Mouse (Mus musculus): ENCODE data around the gene Fam131a.
"Not testable (repeated sequence)": the region's sequence is repeated elsewhere in the genome, so short reads cannot be mapped to it uniquely, and the experiment has no call there.

The Fam131a gene

GRCm38 (mm10) chr16:20693111-20693701 is at the start of gene Fam131a:
TSS of gene Fam131a (plus strand) at chr16:20693241.
- DNase-seq (ENCODE audit: low read depth), result peak; percentile 76

GRCm38 (mm10) chr16:20643911-20644310 is 49.1 kb upstream of the Fam131a start:
- DNase-seq (ENCODE audit: low read depth), result no peak

GRCm38 (mm10) chr16:20651076-20651946 is 41.7 kb upstream of the Fam131a start, which contains the start of gene Psmd2:
TSS of gene Psmd2 (plus strand) at chr16:20651652.
- peak; percentile 91 for DNase-seq (ENCODE audit: low read depth)

GRCm38 (mm10) chr16:20651947-20652310 is 41.1 kb upstream of the Fam131a start:
- no peak for DNase-seq (ENCODE audit: low read depth)

- DNase-seq (ENCODE audit: low read depth), result no peak
These were observed 39.7 kb upstream of the Fam131a start for GRCm38 (mm10) chr16:20653315-20653714.

GRCm38 (mm10) chr16:20657661-20658060 is 35.4 kb upstream of the Fam131a start:
- DNase-seq (ENCODE audit: low read depth), result no peak

- not testable (repeated sequence) for DNase-seq (ENCODE audit: low read depth)
These were observed 25.0 kb upstream of the Fam131a start, which contains the start of gene Eif4g1 for GRCm38 (mm10) chr16:20668013-20668412. TSS of gene Eif4g1 (plus strand) at chr16:20668313.

- DNase-seq (ENCODE audit: low read depth), result no peak
These were observed 22.8 kb upstream of the Fam131a start for GRCm38 (mm10) chr16:20670291-20670690.

DNA sequence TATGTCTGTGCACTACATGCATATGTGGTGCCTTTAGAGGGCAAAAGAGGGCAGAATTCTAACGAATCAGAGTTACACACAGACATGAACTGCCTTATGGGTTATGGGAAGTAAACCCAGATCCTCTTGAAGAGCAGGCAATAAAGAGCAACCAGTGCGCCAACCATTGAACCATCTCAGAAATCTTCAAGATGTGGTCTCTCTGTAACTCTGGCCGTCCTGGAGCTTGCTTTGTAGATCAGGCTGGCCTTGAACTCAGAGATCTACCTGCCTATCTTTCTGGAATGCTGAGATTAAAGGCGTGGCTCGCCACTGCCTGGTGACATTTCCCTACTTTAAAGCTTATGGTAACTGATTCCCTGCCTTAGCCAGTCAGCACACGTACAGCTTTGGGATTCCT is 21.2 kb upstream of the Fam131a start:
- peak; percentile 52 for DNase-seq (ENCODE audit: low read depth)

DNA sequence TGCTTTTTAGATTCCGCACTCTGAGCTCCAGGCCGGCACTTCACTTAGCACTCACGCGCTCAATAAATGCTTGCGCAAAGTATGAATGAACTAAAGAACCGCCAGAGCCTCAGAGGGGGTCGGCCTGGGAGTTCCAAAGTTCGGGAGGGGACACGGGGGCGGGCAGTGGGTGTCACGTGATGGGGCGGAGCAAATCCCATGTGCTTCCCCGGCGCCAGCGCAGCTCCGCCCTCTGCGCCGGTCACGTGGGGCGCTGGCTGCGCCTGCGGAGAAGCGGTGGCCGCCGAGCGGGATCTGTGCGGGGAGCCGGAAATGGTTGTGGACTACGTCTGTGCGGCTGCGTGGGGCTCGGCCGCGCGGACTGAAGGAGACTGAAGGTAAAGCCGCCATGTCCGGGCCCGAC is 20.5 kb upstream of the Fam131a start:
- DNase-seq (ENCODE audit: low read depth), result peak; percentile 94

GRCm38 (mm10) chr16:20672965-20673705 is 19.9 kb upstream of the Fam131a start:
- DNase-seq (ENCODE audit: low read depth), result no peak

DNA sequence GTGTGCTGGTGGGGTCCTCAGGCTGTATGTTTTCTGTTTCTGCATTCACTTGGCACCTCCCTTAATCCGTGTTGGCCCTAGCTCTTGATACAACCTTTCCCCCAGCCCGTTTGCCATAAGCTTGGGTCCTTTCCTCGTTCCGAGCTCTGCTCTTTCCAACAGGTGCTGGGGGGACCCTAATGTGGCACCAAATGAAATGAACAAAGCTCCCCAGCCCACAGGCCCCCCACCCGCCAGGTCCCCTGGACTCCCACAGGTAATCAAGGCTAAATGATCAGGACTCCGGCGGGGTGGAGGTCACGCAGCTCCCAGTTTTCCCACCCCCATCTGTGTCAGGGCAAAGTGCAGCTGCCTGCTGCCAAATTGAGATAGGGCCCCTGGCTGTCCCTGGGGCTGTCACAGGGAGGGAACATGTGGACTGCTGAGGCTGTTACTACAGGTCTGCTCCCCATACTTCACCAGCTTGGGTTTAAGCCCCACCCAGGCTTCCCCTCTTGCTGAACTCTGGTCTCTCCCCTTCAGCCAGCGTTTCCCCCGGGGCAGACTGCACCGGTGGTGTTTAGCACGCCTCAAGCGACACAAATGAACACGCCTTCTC is 19.2 kb upstream of the Fam131a start:
- DNase-seq (ENCODE audit: low read depth), result no peak

- no peak for DNase-seq (ENCODE audit: low read depth)
These were observed 17.8 kb upstream of the Fam131a start for GRCm38 (mm10) chr16:20675213-20675612.

GRCm38 (mm10) chr16:20676702-20677101 is 16.3 kb upstream of the Fam131a start:
- no peak for DNase-seq (ENCODE audit: low read depth)

GRCm38 (mm10) chr16:20677380-20677779 is 15.7 kb upstream of the Fam131a start:
- DNase-seq (ENCODE audit: low read depth), result no peak

GRCm38 (mm10) chr16:20677974-20678675 is 14.9 kb upstream of the Fam131a start:
- DNase-seq (ENCODE audit: low read depth), result no peak

DNA sequence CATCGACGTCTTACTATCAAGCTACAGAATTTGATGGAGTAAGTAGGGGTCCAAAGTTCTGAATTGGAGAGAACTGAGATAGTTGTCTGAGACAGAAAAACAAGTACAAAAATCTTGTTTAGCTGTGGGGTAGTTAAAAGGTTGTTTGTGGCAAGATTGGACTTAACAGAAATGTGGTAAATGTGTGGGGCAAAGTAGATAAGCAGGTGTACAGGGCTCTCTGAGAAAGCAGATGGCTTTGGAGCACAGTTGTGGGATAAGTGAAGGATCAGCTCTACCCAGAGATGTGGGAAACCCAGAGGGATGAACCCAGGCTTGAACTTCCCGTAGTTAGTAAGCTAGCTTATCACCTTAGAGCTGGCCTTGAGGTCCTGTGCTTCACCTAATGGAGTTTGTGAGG is 2.3 kb upstream of the Fam131a start:
- DNase-seq (ENCODE audit: low read depth), result no peak

- DNase-seq (ENCODE audit: low read depth), result no peak
These were observed 1.4 kb upstream of the Fam131a start for GRCm38 (mm10) chr16:20691617-20692016.

DNA sequence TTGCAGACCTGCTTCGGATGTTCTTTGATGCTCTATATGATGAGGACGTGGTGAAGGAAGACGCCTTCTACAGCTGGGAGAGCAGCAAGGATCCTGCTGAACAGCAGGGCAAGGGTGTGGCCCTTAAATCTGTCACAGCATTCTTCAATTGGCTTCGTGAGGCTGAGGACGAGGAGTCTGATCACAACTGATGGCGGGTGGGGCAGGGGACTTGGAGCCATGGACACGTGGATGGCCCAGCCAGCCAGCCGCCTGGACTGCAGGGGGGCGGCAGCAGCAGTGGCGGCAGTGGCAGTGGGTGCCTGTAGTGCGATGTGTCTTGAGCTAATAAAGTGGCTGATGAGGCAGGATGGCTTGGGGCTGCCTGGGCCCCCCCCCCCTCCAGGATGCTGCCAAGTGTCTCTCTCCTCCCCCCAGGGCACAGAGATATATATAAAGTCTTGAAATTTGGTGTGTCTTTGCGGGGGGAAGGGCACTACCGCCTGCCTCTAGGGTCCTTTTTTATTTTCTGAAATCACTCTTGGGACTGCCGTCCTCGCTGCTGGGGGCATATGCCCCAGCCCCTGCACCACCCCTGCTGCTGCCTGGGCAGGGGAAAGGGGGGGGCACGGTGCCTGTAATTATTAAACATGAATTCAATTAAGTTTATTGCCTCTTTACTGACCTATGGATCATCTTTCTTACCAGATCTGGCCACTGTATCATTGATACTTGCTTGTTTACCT is 638 bp upstream of the Fam131a start:
- DNase-seq (ENCODE audit: low read depth), result no peak

DNA sequence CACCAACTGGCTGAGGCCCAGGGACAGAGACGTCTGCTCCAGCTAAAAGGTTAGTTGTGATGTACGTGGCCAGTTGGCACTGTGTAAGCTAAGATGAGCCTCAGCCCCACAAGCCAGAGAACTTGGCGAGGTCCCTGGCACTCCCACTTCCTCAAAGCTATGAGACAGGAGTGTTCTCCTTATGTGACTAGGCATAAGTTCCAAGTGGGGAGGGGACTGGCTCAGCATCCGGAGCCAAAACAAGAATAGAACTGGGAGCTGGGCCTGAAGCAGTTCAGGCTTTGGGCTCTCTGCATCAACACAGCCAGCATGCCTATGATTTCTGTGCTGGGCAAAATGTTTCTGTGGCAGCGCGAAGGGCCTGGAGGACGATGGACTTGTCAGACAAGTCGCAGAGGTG is 1.7 kb downstream of the Fam131a start:
- DNase-seq (ENCODE audit: low read depth), result no peak
